Mouse (Mus musculus) thymus, adult 18-20 months (tissue): ENCODE data around the gene Lrrc3.
"Not testable (repeated sequence)": the region's sequence is repeated elsewhere in the genome, so short reads cannot be mapped to it uniquely, and the experiment has no call there.

Experiments used
- DNase-seq, 2 experiments: peaks; one replicate each; pipeline ENCODE4 v3.0.0; 2022; ENCODE audit warnings: mixed read lengths in 2 of 2

Lrrc3 gene

GRCm38 (mm10) chr10:77902211-77902893 lies at the start of gene Lrrc3:
Lrrc3 (minus strand) TSS chr10:77902536.
- DNase-seq: peak; percentile 9 to 14

- not testable (repeated sequence) for DNase-seq
These were observed 48.1 kb upstream of the Lrrc3 start for GRCm38 (mm10) chr10:77950468-77950867.

- no peak for DNase-seq
These were observed 37.3 kb upstream of the Lrrc3 start for GRCm38 (mm10) chr10:77939685-77940084.

GRCm38 (mm10) chr10:77927375-77927774 lies 25.0 kb upstream of the Lrrc3 start:
- no peak for DNase-seq

GRCm38 (mm10) chr10:77926140-77926539 lies 23.8 kb upstream of the Lrrc3 start:
- DNase-seq: peak; percentile 16 to 22

- DNase-seq: no peak
These were observed 20.3 kb upstream of the Lrrc3 start for GRCm38 (mm10) chr10:77922681-77923080.

GRCm38 (mm10) chr10:77921009-77921408 lies 18.7 kb upstream of the Lrrc3 start:
- no peak for DNase-seq

- peak; percentile 14 to 15 for DNase-seq
These were observed 14.4 kb upstream of the Lrrc3 start for GRCm38 (mm10) chr10:77916636-77917335.

GRCm38 (mm10) chr10:77913292-77913691 lies 11.0 kb upstream of the Lrrc3 start:
- DNase-seq: no peak

GRCm38 (mm10) chr10:77912605-77913004 lies 10.3 kb upstream of the Lrrc3 start:
- no peak for DNase-seq

- DNase-seq: peak in 1 of 2 experiments; percentile 9
These were observed 769 bp upstream of the Lrrc3 start for GRCm38 (mm10) chr10:77902894-77903715.

GRCm38 (mm10) chr10:77901871-77902210 lies 495 bp downstream of the Lrrc3 start:
- DNase-seq: no peak

- DNase-seq: no peak
These were observed 1.2 kb downstream of the Lrrc3 start for GRCm38 (mm10) chr10:77900903-77901818.

GRCm38 (mm10) chr10:77900126-77900525 lies 2.2 kb downstream of the Lrrc3 start:
- no peak for DNase-seq

GRCm38 (mm10) chr10:77895562-77895961 lies 6.8 kb downstream of the Lrrc3 start:
- DNase-seq: no peak

- DNase-seq: no peak
These were observed 11.3 kb downstream of the Lrrc3 start for GRCm38 (mm10) chr10:77890987-77891565.

- no peak for DNase-seq
These were observed 16.2 kb downstream of the Lrrc3 start for GRCm38 (mm10) chr10:77886007-77886747.

- DNase-seq: no peak
These were observed 19.8 kb downstream of the Lrrc3 start for GRCm38 (mm10) chr10:77882553-77882952.

GRCm38 (mm10) chr10:77880305-77880704 lies 22.0 kb downstream of the Lrrc3 start:
- no peak for DNase-seq

- no peak for DNase-seq
These were observed 23.4 kb downstream of the Lrrc3 start for GRCm38 (mm10) chr10:77878985-77879384.

- no peak for DNase-seq
These were observed 32.7 kb downstream of the Lrrc3 start for GRCm38 (mm10) chr10:77869651-77870050.
